Mouse (Mus musculus) erythroblast, embryonic 14.5 days (primary cell): ENCODE results near the gene En1.

Source experiments
- GATA1 ChIP-seq: IDR thresholded peaks from 2 replicates; pipeline ENCODE4 v1.6.1; 2012; ENCODE audit warnings: low read length, inconsistent platforms, mixed read lengths
- TAL1 ChIP-seq: IDR thresholded peaks from 3 replicates; pipeline ENCODE4 v1.6.1; 2012; ENCODE audit warnings: low read length, inconsistent platforms, mixed read lengths

GRCm38 (mm10) chr1:120594603-120595002 lies 7.6 kb upstream of the En1 start:
- TF ChIP-seq GATA1, result no peak
- no peak for TF ChIP-seq TAL1
